Mouse (Mus musculus) hindbrain, embryonic 15.5 days (tissue): ENCODE results near the gene Trim65. TPM values are rescaled to one million over a fixed set of nuclear protein-coding genes. Genes with fewer than 3 reads are reported as not detected.

Source experiments
- ATAC-seq: fragments of 200-750 bp; cut with Nextera tagmentation; 2 replicates; pipeline ENCODE4 v1.8.0; 2017; ENCODE audit warnings: low read depth, moderate number of reproducible peaks, moderate TSS enrichment; ENCODE audit not compliant: low FRiP score
- H3K27ac ChIP-seq: fragments of 300-500 bp; sonication (generic); replicated peaks from 2 replicates; pipeline ENCODE4 v1.5.1; 2015; ENCODE audit warnings: mild to moderate bottlenecking, inconsistent platforms
- H3K27me3 ChIP-seq: fragments of 300-500 bp; sonication (generic); 2 replicates; pipeline ENCODE4 v1.6.1; 2015; ENCODE audit warnings: control low read depth, inconsistent platforms
- H3K36me3 ChIP-seq: fragments of 300-500 bp; sonication (generic); 2 replicates; pipeline ENCODE4 v1.6.1; 2015; ENCODE audit warnings: control low read depth, inconsistent platforms
- H3K4me1 ChIP-seq: fragments of 300-500 bp; sonication (generic); replicated peaks from 2 replicates; pipeline ENCODE4 v1.6.1; 2015; ENCODE audit warnings: control low read depth, inconsistent platforms
- H3K4me2 ChIP-seq: fragments of 300-500 bp; sonication (generic); 2 replicates; pipeline ENCODE4 v1.6.1; 2015; ENCODE audit warnings: moderate library complexity, mild to moderate bottlenecking, inconsistent platforms
- H3K4me3 ChIP-seq: fragments of 300-500 bp; sonication (generic); 2 replicates; pipeline ENCODE4 v1.5.1; 2015; ENCODE audit warnings: mild to moderate bottlenecking, inconsistent platforms
- H3K9ac ChIP-seq: fragments of 300-500 bp; sonication (generic); 2 replicates; pipeline ENCODE4 v1.6.1; 2015; ENCODE audit warnings: inconsistent platforms
- H3K9me3 ChIP-seq: fragments of 300-500 bp; sonication (generic); 2 replicates; pipeline ENCODE4 v1.6.1; 2016; ENCODE audit warnings: control low read depth, inconsistent platforms
- WGBS: fragments of 180-500 bp; shearing (Covaris S2); methylation state at CpG from one replicate; pipeline ENCODE4 v1.1.7; 2015; 5-methylcytosine and 5-hydroxymethylcytosine counted together
- polyA plus RNA-seq: library from polyadenylated mRNA; unstranded; fragments of >200 nt; fragmentation: Nextera tagmentation; extraction: Ambion mirVana; gene quantifications from 2 replicates; pipeline ENCODE4 v1.2.1, GENCODE M21; 2015

Gene Trim65
- polyA plus RNA-seq, 1 experiment from 2014 or later, result 4.0 TPM

DNA sequence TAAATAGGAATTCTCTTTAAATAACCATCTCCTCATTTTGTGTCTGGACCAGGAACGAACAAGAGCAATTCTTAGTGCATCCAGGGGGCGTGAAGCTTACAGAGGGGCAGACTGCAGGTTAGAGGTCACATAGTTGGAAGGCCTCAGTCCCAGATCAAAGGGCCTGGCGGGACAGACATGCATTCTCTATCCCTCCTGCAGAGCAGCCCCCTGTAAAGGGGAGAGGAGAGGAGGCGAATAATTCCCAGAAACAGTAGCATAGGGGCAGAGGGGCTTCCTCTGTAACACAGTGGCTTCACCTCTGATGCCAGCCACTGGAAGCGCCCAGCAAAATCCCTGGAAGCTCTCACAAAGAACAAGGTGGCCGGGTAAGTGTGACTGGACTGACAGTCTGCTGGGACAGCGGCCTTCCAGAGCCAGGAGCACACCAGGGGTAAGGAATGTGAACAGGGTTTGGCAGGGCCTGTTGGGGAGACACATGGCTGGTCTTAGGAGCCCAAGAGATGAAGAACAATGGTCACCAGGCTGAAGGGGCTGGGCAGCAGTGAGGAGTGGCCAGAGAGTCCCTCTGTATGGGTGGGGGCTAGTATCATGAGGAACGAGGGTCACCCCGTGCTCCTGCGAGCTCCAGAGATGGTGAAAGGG, 52.1 kb downstream of the Trim65 start:
- no peak overlapping the region for H3K9ac ChIP-seq

DNA sequence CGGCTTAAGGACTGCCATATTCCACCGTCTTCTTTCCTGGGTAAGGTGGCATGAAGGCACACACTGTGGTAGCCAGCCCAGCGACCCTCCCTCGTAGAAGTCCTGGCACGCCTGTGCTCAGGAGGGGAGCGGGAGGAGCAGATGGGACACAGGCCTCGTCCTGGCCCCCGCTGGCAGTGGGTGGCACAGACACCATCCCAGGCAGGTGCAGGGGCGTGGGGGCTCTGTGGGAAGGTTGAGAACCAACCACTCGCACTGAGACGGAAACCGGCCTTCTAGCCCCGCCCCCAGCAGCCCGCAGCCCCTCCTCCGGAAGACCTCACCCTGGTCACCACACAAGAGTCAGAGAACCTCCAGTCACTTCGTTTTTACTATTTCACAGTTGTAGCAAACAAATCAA, 52.7 kb downstream of the Trim65 start:
- Histone ChIP-seq H3K27me3 (no peaks in the 10 kb centered on the region), H3K4me3 (peak overlapping the region; percentile 28), H3K9ac (peak overlapping the region; percentile 37), H3K4me1 (peaks cover 16% of the 10 kb centered on the region), H3K9me3 (no peaks in the 10 kb centered on the region), H3K36me3 (peaks cover 29% of the 10 kb centered on the region), H3K27ac (0 out of 2 replicates have a peak overlapping the region, but pooled peaks have one; percentile 38), H3K4me2 (peak overlapping the region; percentile 53)
- WGBS, result 11% methylated on average over 16 of the region's 16 CpGs
- peak; percentile 31; the same call in 1 of the 2 replicates for ATAC-seq

More for the DNA sequence above, 52.1 kb downstream of the Trim65 start:
- H3K27ac ChIP-seq, result no peak overlapping the region
- 19% methylated on average over 10 of the region's 10 CpGs for WGBS
- H3K27me3 ChIP-seq, result no peaks in the 10 kb centered on the region
- peaks cover 16% of the 10 kb centered on the region for H3K4me1 ChIP-seq
- no peak for ATAC-seq
- H3K4me2 ChIP-seq, result no peak overlapping the region
- no peaks in the 10 kb centered on the region for H3K9me3 ChIP-seq
- no peak overlapping the region for H3K4me3 ChIP-seq
- peaks cover 35% of the 10 kb centered on the region for H3K36me3 ChIP-seq

DNA sequence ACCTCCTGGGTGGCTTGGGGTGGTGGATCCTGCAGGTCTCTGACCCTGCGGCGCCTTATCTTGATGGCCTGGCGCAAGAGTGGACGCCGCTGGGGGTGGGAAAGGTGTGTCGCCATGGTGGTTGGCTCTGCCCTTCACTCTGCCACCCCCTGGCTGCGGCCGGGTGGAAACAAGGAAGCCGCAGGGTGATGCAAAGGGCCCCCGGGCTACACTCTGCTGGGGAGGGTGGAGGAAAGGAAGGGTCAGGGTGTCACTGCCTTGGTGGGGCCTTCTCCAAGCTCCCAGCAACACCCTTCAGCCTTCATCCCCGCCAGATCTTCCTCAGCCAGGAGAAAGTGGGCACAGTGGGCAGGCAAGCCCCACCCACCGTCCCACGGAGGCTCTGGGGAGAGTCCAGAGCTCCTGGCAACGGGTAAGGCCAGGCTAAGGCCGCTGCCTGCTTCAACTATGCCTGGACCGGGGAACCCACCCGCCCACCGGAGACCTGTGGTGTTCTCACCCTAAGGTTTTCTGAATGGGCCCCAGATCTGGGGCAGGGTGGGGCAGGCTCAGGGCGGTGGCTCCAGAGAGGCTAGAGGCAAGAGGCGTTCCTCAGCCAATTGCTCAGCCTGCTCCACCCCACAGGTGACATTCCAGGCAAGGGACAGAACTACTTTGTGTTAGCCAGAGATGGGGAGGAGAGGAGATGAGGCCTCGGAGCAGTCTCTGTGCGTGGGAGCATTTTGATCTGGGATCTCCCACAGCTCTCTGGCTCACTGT, 53.3 kb downstream of the Trim65 start, which contains the start of gene Unc13d:
TSS of gene Unc13d (minus strand) at position 516 of the 759 bp plus-strand sequence.
- whole genome bisulfite sequencing, result 66% methylated on average over 22 of the region's 22 CpGs

DNA sequence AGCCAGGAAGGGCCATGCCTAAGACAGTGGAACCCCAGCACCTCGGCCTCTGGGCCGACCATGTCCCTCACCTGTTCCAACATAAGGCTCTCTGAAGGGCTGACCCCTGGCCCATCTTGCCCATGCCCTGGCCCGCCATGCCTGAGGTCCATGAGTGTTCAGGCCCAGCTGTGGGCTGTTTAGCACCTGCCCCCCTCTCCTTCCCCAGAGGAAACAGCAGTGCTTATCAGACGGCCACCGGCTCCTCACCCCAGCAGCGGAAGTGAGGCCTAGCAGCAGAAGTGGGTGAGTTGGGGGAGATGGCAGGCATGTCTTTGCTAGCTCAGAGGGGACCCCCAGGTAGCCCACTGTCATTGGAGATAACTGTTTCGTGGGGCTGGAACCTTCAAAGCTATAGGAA, 54.1 kb downstream of the Trim65 start:
- WGBS, result 87% methylated on average over 7 of the region's 7 CpGs
- Histone ChIP-seq H3K27ac (no peak overlapping the region), H3K4me1 (peaks cover 16% of the 10 kb centered on the region), H3K27me3 (no peaks in the 10 kb centered on the region), H3K9me3 (no peaks in the 10 kb centered on the region), H3K4me3 (no peak overlapping the region), H3K36me3 (peaks cover 20% of the 10 kb centered on the region), H3K4me2 (no peak overlapping the region), H3K9ac (no peak overlapping the region)
- ATAC-seq, result no peak

More for the DNA sequence above, 53.3 kb downstream of the Trim65 start, which contains the start of gene Unc13d:
- ATAC-seq, result peak; percentile 24; the same call in 1 of the 2 replicates
- H3K27ac ChIP-seq, result 0 out of 2 replicates have a peak within 1 kb of the TSS, but pooled peaks have one; percentile 38
- H3K9me3 ChIP-seq, result no peaks in the 10 kb centered on the region
- H3K36me3 ChIP-seq, result peaks cover 26% of the 10 kb centered on the region
- peak within 1 kb of the TSS; percentile 37 for H3K9ac ChIP-seq
- peak within 1 kb of the TSS; percentile 28 for H3K4me3 ChIP-seq
- H3K4me2 ChIP-seq, result peak within 1 kb of the TSS; percentile 53
- no peaks in the 10 kb centered on the region for H3K27me3 ChIP-seq
- peaks cover 16% of the 10 kb centered on the region for H3K4me1 ChIP-seq

DNA sequence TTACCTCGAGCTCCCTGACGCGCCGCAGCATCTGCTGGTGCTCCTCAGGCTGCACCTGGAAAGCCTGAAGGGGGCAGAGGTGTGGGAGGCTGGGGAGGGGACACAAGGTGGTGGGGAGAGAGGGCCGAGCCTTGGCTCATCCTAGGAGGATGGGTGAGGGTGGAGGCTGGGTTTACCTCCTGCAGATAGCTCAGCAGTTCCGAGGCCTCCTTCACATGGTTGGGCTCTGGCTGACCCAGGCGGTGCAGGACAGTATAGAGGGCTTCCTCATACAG, 54.7 kb downstream of the Trim65 start:
- Histone ChIP-seq H3K4me1 (peaks cover 16% of the 10 kb centered on the region), H3K9me3 (no peaks in the 10 kb centered on the region), H3K27me3 (no peaks in the 10 kb centered on the region), H3K36me3 (peaks cover 15% of the 10 kb centered on the region), H3K4me3 (no peak overlapping the region), H3K4me2 (no peak overlapping the region), H3K9ac (no peak overlapping the region), H3K27ac (no peak overlapping the region)
- WGBS, result 68% methylated on average over 7 of the region's 7 CpGs
- ATAC-seq, result no peak

DNA sequence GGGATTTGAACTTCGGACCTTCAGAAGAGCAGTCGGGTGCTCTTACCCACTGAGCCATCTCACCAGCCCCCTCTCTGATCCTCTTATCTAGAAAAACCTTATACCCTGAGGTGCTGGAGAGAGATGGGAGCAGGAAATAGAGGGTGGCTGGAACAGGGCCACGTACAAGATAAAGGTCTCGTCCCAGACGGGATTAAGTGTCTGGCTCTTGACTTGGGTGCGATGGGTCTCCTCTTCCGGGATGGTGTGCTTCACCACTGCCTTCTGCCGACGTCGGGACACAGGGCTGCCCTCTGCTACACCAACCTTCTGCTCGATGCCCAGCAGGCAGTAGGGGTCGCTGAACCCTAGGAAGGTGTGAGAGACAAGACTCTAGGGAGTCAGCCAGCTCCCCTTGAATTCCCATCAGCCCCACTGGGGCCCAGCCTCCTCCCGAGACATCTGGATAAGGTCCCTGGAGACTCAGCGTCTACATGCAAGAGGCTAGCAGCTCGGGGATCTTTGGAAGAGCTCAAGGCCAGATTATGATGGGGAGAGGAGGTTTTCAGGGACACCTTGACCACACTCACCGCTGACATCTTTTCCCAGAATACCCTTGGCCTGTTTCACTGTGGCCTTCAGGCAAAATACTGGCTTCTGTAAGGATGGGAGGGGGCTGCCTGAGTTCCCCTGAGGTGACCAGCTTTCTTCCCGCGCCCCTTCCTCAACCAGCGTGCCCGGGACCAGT, 55.2 kb downstream of the Trim65 start:
- Histone ChIP-seq H3K9me3 (no peaks in the 10 kb centered on the region), H3K27ac (no peak overlapping the region), H3K9ac (no peak overlapping the region), H3K4me2 (no peak overlapping the region), H3K36me3 (peaks cover 11% of the 10 kb centered on the region), H3K4me3 (no peak overlapping the region), H3K4me1 (peaks cover 16% of the 10 kb centered on the region), H3K27me3 (no peaks in the 10 kb centered on the region)
- WGBS, result 66% methylated on average over 20 of the region's 20 CpGs
- no peak for ATAC-seq

DNA sequence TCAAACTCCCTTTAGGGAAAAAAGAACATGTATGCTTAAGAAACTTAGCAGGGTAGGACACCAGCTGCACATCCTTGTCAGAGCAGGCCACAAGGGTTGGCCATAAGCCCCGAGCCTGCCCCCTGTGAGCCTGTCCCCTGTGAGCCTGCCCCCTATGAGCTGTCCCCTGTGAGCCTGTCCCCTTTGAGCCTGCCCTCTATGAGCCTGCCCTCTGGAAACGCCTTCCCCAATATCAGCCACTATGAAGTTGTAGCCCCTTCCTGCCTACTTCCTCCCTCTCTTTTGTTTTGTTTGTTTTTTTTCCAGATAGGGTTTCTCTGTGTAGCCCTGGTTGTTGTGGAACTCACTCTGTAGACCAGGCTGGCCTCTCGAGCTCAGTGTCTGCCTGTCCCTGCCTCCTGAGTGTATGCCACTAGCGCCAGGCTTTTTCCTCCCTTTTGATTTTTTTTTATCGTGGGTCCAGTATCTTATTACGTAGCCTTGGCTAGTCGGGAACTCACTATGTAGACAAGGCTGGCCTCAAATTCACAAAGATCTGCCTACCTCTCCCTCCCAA, 56.4 kb downstream of the Trim65 start:
- Histone ChIP-seq H3K4me1 (peaks cover 16% of the 10 kb centered on the region), H3K36me3 (peaks cover 2% of the 10 kb centered on the region), H3K9ac (no peak overlapping the region), H3K9me3 (no peaks in the 10 kb centered on the region), H3K4me3 (no peak overlapping the region), H3K27ac (no peak overlapping the region), H3K4me2 (no peak overlapping the region), H3K27me3 (no peaks in the 10 kb centered on the region)
- WGBS, result 72% methylated on average over 7 of the region's 7 CpGs
- no peak for ATAC-seq

DNA sequence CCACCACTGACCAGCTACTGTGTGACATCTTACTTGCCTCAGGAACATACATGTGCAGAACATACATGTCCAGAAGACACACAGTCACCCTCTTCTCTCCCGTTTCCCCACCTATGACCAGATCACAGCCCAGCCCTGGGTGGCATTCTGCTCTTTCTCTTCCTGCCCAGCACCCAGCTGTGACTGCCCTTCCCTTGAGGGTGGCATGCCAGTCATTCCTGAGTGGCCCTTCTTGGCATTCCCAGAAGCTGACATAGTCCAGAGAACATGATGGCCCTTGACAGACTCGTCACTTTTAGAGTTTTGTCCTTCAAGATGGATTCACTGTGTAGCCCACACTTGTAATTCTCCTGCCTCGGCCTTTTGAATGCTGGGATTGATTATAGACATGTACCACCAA, 58.3 kb downstream of the Trim65 start:
- WGBS, result 94% methylated on average over 3 of the region's 3 CpGs

More for the DNA sequence above, 58.3 kb downstream of the Trim65 start:
- H3K9ac ChIP-seq, result no peak overlapping the region
- no peaks in the 10 kb centered on the region for H3K36me3 ChIP-seq
- no peak for ATAC-seq
- H3K4me3 ChIP-seq, result no peak overlapping the region
- H3K27me3 ChIP-seq, result no peaks in the 10 kb centered on the region
- peaks cover under 1% of the 10 kb centered on the region; the same call in 1 of the 2 replicates for H3K4me1 ChIP-seq
- no peak overlapping the region for H3K27ac ChIP-seq
- H3K4me2 ChIP-seq, result no peak overlapping the region
- no peaks in the 10 kb centered on the region for H3K9me3 ChIP-seq

Other genes starting within 250 kb of the Trim65 start
- gene Smim5, start 231.2 kb downstream of the Trim65 start, polyA plus RNA-seq, result 1.9 and 2.2 TPM in 2 replicates
- gene Smim6, start 219.1 kb downstream of the Trim65 start, polyA plus RNA-seq, result 0.93 and 1.1 TPM in 2 replicates
- 42.9 and 43.4 TPM in 2 replicates for gene Sap30bp, start 197.8 kb downstream of the Trim65 start, polyA plus RNA-seq
- 18.7 and 23.8 TPM in 2 replicates for gene Recql5, start 197.7 kb downstream of the Trim65 start, polyA plus RNA-seq
- gene Itgb4, start 156.4 kb downstream of the Trim65 start, polyA plus RNA-seq, result 1.7 and 1.9 TPM in 2 replicates
- 62.5 and 70.9 TPM in 2 replicates for gene Galk1, start 118.4 kb downstream of the Trim65 start, polyA plus RNA-seq
- 1,686 and 1,716 TPM in 2 replicates for gene H3f3b, start 103.2 kb downstream of the Trim65 start, polyA plus RNA-seq
- 32.1 and 37.0 TPM in 2 replicates for gene Unk, start 100.8 kb downstream of the Trim65 start, polyA plus RNA-seq
- gene Unc13d, start 53.2 kb downstream of the Trim65 start, polyA plus RNA-seq, result 1.0 and 1.6 TPM in 2 replicates
- gene Wbp2, start 44.1 kb downstream of the Trim65 start, polyA plus RNA-seq, result 149 and 196 TPM in 2 replicates
- gene Trim47, start 3.9 kb downstream of the Trim65 start, polyA plus RNA-seq, result 10.9 and 11.6 TPM in 2 replicates
- gene Mrpl38, start 7.7 kb upstream of the Trim65 start, polyA plus RNA-seq, result 86.2 and 89.0 TPM in 2 replicates
- 55.7 and 59.0 TPM in 2 replicates for gene Fbf1, start 37.0 kb upstream of the Trim65 start, polyA plus RNA-seq
- gene Ten1, start 67.7 kb upstream of the Trim65 start, polyA plus RNA-seq, result 90.6 and 104 TPM in 2 replicates
- gene Acox1, start 67.9 kb upstream of the Trim65 start, polyA plus RNA-seq, result 60.6 and 61.4 TPM in 2 replicates
- 1.0 and 1.1 TPM in 2 replicates for gene Evpl, start 106.9 kb upstream of the Trim65 start, polyA plus RNA-seq
- 63.9 and 66.1 TPM in 2 replicates for gene Srp68, start 143.1 kb upstream of the Trim65 start, polyA plus RNA-seq
- 0.51 and 0.68 TPM in 2 replicates for gene Galr2, start 149.8 kb upstream of the Trim65 start, polyA plus RNA-seq
- 106 and 108 TPM in 2 replicates for gene Exoc7, start 176.1 kb upstream of the Trim65 start, polyA plus RNA-seq
- gene Foxj1, start 204.3 kb upstream of the Trim65 start, polyA plus RNA-seq, result 13.7 and 23.2 TPM in 2 replicates